Mouse (Mus musculus) testis, postnatal 14 days (tissue): ENCODE results near the gene Mcrip1.
"Not testable (repeated sequence)": the region's sequence is repeated elsewhere in the genome, so short reads cannot be mapped to it uniquely, and the experiment has no call there.

Experiments used
- DNase-seq: peaks from one replicate; pipeline ENCODE4 v3.0.0; 2021; ENCODE audit warnings: low spot score

Mcrip1 gene

DNA sequence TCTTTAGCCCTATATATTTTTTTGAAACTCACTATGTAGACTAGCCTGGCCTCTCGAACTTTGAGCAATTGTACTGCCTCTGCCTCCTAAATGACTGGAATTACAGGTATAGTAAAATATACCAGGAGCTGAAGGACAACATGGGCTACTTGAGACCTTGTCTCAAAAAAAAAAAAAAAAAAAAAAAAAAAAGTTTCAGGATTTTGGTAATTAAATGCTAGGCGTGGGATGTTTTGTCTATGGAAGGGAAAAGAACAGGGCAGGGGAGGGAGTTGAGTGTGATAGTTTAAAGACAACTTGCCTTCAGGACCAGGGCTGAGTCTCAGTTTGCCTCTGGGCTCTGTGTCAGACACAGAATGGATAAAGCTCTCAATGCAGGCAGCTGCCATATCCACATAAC is 25.5 kb upstream of the Mcrip1 start:
- no peak for DNase-seq

DNA sequence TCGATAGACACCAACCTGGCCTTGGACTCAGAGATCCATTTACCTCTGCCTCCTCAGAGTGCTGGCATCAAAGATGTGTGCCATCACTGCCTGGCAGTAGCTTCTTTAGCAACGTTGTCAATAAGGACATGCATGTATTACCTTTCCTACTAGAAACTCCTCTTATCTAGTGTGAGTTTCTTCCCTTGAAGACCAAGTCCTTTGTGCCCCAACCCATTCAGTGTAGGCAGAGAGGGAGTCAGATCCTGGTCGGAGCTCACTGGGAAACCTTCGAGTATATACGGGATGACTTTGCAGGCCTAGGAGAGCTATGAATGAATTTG is 24.7 kb upstream of the Mcrip1 start:
- DNase-seq = no peak

DNA sequence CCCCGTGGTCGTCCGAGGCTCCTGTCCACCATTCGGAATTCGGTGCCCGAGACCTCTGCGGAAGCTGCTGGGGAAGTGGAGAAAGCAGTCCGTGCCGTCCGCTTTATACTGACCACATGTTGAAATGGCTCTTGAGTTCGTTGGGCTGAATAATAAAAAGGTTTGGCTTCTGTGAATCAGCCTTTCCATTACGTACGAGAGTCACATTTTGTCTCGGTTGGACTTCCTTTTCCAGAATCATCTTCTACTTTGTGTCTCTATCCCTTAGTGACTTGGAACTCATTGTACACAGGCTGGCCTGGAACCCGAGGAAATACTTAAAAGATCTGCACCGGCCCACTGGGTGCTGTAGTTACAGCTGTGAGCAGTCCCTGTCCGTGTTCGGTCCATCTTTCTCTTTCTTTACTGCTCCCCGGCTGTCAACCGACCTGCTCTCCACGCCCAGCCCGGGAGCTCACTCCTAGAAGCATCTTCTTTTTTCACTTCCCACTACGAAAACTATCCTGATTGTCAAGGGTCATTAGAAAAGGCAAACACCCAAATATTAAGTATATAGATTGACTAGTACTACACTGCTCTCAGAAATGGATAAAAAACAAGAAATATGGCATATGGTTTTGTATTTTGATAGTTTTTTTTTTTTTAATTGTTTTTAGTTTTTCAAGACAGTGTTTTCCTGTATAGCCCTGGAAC is 24.2 kb upstream of the Mcrip1 start:
- DNase-seq = no peak

- DNase-seq = peak; percentile 100
These were observed 23.4 kb upstream of the Mcrip1 start, which contains the start of gene P4hb for GRCm38 (mm10) chr11:120572752-120573584. TSS of gene P4hb (minus strand) at chr11:120573253.

DNA sequence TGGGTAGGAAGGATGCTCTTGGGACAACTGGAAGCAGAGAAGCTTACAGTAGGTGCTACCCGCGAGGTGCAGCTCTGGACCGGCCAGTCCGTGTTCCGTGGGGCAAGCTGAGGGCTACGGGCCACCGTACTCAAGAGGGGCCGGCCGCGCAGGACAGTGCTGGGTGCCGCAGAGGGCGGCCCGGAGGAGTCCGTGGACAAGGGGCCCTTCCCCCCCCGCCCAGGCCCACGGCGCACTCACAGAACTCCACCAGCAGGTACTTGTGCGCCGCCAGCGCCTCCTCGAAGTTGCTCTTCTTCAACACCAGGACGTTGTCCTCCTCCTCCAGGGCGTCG is 22.9 kb upstream of the Mcrip1 start:
- DNase-seq = no peak

DNA sequence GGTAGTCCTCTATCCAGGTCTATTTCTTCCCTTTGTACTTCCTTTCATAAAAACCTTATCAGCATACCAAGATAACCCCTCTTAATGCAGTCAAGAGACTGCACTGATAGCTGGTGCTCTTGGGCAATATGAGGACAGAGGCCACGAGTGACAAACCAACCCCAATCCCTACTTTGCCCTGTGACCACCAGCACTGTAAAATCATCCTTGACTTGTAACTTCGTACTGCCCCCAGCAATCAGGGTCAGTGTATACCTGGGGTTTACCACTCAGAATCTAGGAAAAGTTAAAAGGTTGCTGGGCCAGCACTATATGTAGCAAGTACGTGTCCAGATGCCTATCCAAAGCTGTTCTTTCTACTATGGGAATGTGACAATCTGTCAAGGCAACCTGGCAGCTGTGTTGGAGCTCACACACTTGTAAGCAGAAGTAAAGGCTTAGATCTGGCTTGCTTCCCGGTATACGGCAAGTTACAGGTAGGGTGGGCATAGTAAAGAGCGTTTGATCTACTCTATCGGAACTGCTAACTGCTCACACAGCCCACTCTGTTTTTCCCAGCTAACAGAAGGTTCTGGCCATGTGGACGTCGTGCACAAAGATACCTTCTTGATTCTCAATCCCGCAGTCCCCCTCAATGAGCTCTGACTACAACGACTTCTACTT is 22.4 kb upstream of the Mcrip1 start:
- no peak for DNase-seq

DNA sequence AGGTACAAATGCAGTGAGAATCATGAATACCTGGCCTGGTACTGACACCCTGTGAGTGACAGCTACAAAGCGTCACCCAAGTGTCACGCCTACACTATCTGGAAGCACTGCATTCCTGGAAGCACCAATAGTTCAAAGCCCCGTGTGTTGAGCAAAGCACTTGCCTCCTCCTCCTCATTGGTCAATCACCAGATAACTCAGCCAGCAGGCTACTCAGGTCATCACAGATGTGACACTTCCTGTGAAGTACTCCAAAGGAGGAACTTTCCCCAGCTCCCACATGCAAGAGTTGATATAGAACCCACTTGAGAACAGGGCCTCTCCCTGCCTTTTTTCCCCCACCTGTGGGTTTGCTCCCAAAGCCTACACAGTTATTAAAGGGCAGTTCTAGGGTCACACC is 21.6 kb upstream of the Mcrip1 start:
- DNase-seq = no peak

- no peak for DNase-seq
These were observed 18.8 kb upstream of the Mcrip1 start for GRCm38 (mm10) chr11:120568324-120568723.

DNA sequence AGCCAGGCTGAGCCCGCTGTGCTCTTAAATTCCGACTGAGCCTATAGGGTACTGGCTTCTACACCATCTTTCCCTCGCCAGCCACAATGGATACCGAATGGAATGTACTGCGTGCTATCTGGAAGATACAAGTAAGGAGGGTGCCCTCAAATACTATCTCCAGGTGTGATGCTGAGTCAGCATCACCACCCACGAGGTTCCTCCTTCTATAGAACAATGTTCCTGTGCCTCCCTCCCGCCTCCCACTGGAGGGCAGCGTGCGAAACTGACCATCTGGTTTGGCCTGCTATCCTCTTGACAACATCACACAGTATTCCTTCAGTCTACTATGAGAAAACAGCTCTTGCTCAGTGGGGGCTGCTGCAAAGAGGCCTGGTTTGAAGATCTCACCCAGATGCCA is 15.6 kb upstream of the Mcrip1 start:
- no peak for DNase-seq

DNA sequence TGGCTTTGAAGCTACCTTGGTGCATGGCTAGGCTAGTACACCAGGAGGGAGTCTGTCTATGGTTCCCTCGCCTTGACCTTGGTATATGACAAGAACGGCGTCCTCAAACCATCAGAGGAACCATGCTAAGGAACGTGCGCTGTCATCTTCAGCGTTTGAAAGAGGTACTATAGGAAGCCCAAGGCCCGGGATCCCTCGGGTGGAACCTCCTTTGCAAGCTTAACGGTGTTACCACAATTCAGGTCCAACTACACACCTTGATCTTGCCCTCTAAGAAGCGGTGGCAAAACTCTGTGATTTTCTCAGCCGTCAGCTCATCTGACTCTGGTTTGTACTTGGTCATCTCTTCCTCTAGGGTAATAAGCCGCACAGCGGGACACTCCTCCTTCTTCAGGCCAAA is 13.4 kb upstream of the Mcrip1 start:
- no peak for DNase-seq

- no peak for DNase-seq
These were observed 11.6 kb upstream of the Mcrip1 start for GRCm38 (mm10) chr11:120560952-120561728.

DNA sequence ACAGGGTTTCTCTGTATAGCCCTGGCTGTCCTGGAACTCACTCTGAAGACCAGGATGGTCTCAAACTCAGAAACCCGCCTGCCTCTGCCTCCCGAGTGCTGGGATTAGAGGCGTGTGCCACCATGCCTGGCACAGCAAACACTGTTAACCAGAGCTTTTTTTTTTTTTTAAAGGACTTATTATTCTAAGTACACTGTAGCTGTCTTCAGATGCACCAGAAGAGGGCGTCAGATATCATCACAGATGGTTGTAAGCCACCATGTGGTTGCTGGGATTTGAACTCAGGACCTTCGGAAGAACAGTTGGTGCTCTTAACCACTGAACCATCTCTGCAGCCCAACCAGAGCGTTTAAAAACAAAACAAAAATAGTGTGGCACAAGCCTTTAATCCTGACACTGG is 9.3 kb upstream of the Mcrip1 start:
- not testable (repeated sequence) for DNase-seq

DNA sequence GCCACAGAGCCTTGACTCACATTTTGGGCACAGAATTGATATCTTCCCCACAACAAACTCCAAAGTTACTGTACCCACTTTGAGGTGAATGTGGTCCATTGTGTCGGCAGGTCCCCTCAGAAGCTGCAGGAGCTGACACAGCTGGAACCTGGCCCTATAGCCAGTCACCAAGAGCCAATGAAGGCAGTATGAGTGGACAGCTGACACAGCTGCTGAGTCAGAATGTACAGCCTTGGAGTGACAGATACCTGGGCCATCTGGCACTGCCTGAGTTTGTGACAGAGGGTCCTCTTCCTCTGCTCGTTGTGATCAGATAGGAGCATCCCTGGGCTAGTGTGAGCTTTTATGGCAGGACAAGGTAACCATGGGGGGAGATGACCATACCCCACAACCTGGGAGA is 5.7 kb upstream of the Mcrip1 start:
- DNase-seq = no peak

DNA sequence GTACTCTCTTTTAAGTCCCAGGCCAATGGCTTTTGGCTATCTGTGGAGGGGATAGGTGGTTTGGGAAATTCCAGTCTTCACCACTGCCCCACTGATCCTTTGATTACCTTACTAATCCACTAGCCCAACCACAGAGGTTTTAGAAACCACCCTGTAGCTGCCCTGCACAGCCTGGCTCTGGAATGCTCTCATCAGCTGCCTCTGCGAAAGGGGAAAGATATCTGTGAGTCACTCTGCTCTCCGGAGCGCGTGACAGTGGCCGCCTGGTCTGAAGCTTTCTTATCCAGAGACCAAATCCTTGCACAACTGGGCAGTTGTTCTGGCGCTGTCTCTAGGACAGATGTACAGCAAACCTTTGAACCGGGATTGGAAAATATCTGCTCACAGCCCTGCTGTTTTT is 5.3 kb upstream of the Mcrip1 start:
- DNase-seq = no peak

GRCm38 (mm10) chr11:120552736-120553135 is 3.2 kb upstream of the Mcrip1 start:
- DNase-seq = no peak

DNA sequence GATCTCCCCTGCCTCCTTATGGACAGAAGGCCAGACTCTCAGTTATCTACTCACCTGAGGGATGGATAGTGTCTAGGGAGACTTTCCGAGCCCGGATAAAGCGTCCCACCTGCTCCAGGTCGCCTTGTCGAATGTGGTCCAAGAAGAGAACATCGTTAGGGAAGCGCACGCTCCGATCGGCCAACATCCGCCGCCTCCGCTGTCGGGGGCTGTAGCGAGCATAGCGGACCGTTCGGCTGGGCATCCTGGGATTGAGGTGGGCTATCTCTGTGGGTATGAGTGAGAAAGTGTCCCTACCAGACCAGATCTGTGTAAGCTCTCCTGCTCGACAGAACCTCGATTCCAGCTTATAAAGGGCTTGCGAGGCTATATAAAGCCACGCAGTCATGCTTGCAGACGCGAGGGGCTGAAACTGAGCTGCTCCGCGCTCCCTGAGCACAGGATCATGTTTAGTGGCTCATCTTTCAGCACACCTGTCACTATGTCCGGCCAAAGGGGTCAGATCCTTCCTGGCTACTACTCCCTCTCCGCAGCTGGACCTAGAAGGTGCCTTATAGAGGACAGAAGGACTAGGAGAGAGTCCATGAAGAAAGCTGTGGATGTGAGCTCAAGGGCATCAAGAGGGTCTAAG is 1.4 kb upstream of the Mcrip1 start, which contains the start of gene Ppp1r27:
TSS of gene Ppp1r27 (minus strand) at position 323 of the 631 bp plus-strand sequence.
- no peak for DNase-seq

DNA sequence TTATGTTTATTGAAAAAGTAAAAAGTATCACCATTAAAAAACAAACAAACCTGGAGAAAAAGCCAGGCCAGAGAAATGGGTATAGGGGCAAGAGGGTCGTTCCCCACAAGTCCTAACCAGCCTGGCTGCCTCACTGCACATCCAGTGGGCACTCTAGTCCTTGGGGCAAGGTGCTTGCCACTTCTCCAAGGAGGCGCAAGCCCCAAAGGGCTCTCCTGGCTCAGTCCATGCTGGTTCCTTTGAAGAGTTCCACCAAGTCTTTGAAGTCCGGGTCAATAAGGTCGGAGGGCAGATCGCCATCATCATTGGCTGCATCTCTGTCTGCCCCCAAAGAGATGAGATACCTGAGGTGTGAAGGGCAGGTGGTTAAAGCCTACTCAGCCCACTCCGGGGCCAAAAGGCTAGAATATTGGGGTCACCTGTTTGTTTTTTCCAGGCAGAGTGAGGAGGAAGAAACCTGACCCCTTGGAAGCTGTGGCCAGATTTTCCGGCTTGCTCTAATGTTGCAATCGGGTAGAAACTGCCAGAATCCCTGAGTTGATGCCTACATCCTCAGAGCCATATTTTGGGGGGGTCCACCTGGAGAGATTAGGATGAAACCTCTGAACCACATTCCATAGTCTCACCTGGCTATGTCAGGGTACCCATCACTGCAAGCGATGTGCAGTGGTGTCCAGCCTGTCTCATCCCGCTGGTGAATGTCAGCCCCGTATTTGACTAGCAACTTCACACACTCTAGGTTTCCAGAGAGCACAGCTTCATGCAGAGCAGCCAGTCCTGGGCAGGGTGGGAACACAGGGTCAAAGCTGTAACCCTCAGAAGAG is 671 bp upstream of the Mcrip1 start:
- no peak for DNase-seq

GRCm38 (mm10) chr11:120548786-120549167 is 750 bp downstream of the Mcrip1 start:
- DNase-seq = no peak

DNA sequence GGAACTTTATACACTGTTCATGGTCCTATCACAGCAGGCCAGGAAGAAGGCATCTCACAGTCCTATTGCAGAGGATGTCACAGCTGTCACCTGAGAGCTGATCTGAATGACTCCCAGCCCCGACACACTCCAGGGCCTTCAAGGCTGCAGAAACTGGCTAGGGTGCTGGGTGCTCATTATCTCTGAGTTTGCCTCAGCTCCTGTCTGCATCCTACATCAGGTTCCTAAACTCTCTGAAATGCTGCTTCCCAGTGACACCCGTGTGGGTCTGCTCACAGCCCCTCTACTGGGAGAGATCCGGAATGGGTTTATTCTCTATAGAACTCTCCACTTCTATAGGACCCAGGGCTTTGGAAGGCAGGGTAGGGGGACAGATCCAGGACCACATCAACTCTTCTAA is 1.3 kb downstream of the Mcrip1 start:
- DNase-seq = no peak

DNA sequence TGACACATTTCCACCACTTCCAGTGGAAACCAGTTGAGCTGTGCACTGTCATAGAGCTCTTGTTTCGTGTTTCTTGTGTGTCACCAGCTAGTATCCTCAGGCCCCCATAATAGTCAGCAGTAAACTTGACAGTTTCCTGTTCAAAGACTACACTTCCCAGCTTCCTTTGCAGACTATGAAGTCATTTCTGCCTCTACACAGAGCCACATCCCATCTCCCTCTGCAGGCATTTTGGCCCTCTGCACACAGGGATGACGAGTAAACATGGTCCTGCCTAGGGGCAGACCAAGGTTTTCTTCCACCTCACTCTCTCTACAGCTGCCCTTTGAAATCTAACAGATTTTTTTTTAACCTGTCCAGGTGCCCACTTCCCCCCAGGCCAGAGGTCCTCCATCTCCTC is 2.1 kb downstream of the Mcrip1 start:
- no peak for DNase-seq

DNA sequence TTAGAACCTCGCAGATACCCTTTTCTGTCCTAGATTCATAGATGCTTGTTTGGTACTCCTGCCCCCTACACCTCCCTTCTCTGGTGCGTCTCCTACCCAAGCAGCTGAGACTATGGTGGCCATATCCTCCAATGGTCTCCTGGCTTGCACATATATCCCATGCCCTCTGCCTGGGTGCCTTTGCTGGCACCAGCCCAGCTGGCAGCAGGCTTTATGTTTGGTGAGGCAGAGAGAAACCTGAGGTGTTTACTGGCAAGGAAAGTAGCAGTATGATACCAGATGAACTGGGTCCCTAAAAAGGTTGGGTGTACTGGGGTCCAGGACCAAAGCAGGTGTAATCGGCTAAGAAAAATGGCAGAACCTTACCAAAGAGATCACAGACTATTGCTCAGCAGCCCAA is 3.6 kb downstream of the Mcrip1 start:
- no peak for DNase-seq
